Mouse (Mus musculus) cerebellum, adult 2 months (tissue): ENCODE data around the gene Wfdc15a.

Experiments used
- CTCF ChIP-seq: fragments of 200-500 bp; IDR thresholded peaks from 2 replicates; pipeline ENCODE4 v1.5.1; 2011; ENCODE audit warnings: low read depth, mild to moderate bottlenecking, control low read depth, low read length, moderate library complexity, borderline replicate concordance; ENCODE audit not compliant: insufficient read depth
- POLR2A ChIP-seq: fragments of 200-500 bp; IDR thresholded peaks from 2 replicates; pipeline ENCODE4 v1.6.1; 2011; ENCODE audit warnings: low read length, control low read depth, borderline replicate concordance; ENCODE audit not compliant: insufficient read depth

- TF ChIP-seq POLR2A (no peak), CTCF (no peak)
Observed at GRCm38 (mm10) chr2:164232671-164233070, 32.7 kb upstream of the Wfdc15a start.
